10 mouse cellular contexts compared by ENCODE assay signal in genomic region chr1:152591746-152592498, GRCm38 (mm10).
DNase-seq lines count a peak whose midpoint lies in the region; ATAC-seq and TF ChIP-seq lines count a peak whose summit lies in the region.
"Had no signal": no experiment of that assay in that cellular context is flagged by ENCODE, and none has a peak within 500 bp of the region (broad histone marks: within the 10 kb centered on the region; RNA-seq: fewer than 3 reads in every experiment).

No protein-coding gene starts in this region.

- H3K4me1 ChIP-seq in kidney, adult 2 months (ENCODE audit: control insufficient read depth, insufficient read depth, low read length): peaks cover 25% of the 10 kb centered on the region
- no peaks in the 10 kb centered on the region for H3K4me1 ChIP-seq in G1E (ENCODE audit: insufficient read depth, low read depth, low read length)
- peaks cover 19% of the 10 kb centered on the region for H3K4me1 ChIP-seq in embryonic fibroblast, embryonic 13.5 days (ENCODE audit: control insufficient read depth, insufficient read depth, low read length)
- H3K4me1 ChIP-seq in liver, embryonic 16.5 days (ENCODE audit: control insufficient read depth, low read depth, low read length): peaks cover 49% of the 10 kb centered on the region

- H3K9ac ChIP-seq in liver, embryonic 16.5 days (ENCODE audit: low read depth, low read length): peak overlapping the region; percentile 47
- H3K9ac ChIP-seq: embryonic facial prominence, embryonic 15.5 days had no signal

- 70% methylated on average over 15 of the region's 15 CpGs for WGBS in kidney, adult 2 months
- WGBS in liver, embryonic 16.5 days (ENCODE audit: insufficient replicate concordance): 56% methylated on average over 14 of the region's 15 CpGs

- no peak for TF ChIP-seq CTCF in kidney, adult 2 months (conservative IDR thresholded peaks at IDR 0.05; ENCODE audit: insufficient read depth, insufficient read length, low read depth, low read length)
- TF ChIP-seq CTCF in G1E (IDR thresholded peaks at IDR 0.05; ENCODE audit: low read depth, low read length): no peak
- TF ChIP-seq CTCF in embryonic fibroblast, embryonic 13.5 days (IDR thresholded peaks at IDR 0.05; ENCODE audit: borderline replicate concordance, insufficient read depth, low read length): no peak

- no peak for TF ChIP-seq POLR2A in kidney, adult 2 months (IDR thresholded peaks at IDR 0.05; ENCODE audit: low read depth, low read length)
- no peak for TF ChIP-seq POLR2A in embryonic fibroblast, embryonic 13.5 days (IDR thresholded peaks at IDR 0.05; ENCODE audit: low read depth, low read length)

- H3K4me3 ChIP-seq in kidney, adult 2 months (ENCODE audit: insufficient read depth, low read depth, low read length): no peak overlapping the region
- H3K4me3 ChIP-seq in G1E (ENCODE audit: low read depth, low read length): no peak overlapping the region
- H3K4me3 ChIP-seq in embryonic fibroblast, embryonic 13.5 days (ENCODE audit: insufficient read depth, low read length): no peak overlapping the region
- H3K4me3 ChIP-seq in liver, embryonic 16.5 days (ENCODE audit: low read depth, low read length): peak overlapping the region; percentile 40
- H3K4me3 ChIP-seq: embryonic facial prominence, embryonic 15.5 days had no signal

- DNase-seq in kidney, adult 2 months: no peak
- no peak for DNase-seq in kidney, adult 9 months
- no peak for DNase-seq in G1E (ENCODE audit: low spot score)
- no peak for DNase-seq in urinary bladder, postnatal 25 days (ENCODE audit: low spot score)
- DNase-seq in layer of hippocampus, postnatal 14 days (ENCODE audit: low spot score in 2 of 2): no peak
- DNase-seq: cerebellum, adult 9-10 months had no signal

- peak overlapping the region; percentile 4; the same call in 1 of the 2 replicates for H3K27ac ChIP-seq in kidney, adult 2 months (ENCODE audit: insufficient read depth, low read depth, low read length)
- H3K27ac ChIP-seq in embryonic fibroblast, embryonic 13.5 days (ENCODE audit: insufficient read depth, low read length): peak overlapping the region; percentile 70
- H3K27ac ChIP-seq in liver, embryonic 16.5 days (ENCODE audit: low read length): peak overlapping the region; percentile 90
- H3K27ac ChIP-seq: embryonic facial prominence, embryonic 15.5 days had no signal

- ATAC-seq in G1E (ENCODE audit: extremely low read depth, insufficient number of reproducible peaks, low FRiP score, poor library complexity, severe bottlenecking): peak; percentile 19; the same call in 1 of the 2 replicates
- ATAC-seq in liver, embryonic 16.5 days (ENCODE audit: low read depth): peak; percentile 71

- H3K36me3 ChIP-seq in kidney, adult 2 months (ENCODE audit: control insufficient read depth, insufficient read depth, low read length): no peaks in the 10 kb centered on the region; the same call in 1 of the 2 replicates
- H3K36me3 ChIP-seq in G1E (replicated peaks): no peaks in the 10 kb centered on the region
- H3K36me3 ChIP-seq in liver, embryonic 16.5 days (ENCODE audit: control insufficient read depth, insufficient read depth): no peaks in the 10 kb centered on the region
- H3K36me3 ChIP-seq: embryonic facial prominence, embryonic 15.5 days had no signal

- no peaks in the 10 kb centered on the region; the same call in 1 of the 2 replicates for H3K9me3 ChIP-seq in G1E (replicated peaks)
- H3K9me3 ChIP-seq in liver, embryonic 16.5 days (replicated peaks; ENCODE audit: control insufficient read depth, low read length): no peaks in the 10 kb centered on the region
- H3K9me3 ChIP-seq: embryonic facial prominence, embryonic 15.5 days had no signal

- no peaks in the 10 kb centered on the region for H3K27me3 ChIP-seq in kidney, adult 2 months (replicated peaks; ENCODE audit: control insufficient read depth, insufficient read depth, low read length)
- H3K27me3 ChIP-seq in G1E (ENCODE audit: insufficient read depth, low read length): peaks cover 2% of the 10 kb centered on the region; the same call in 1 of the 2 replicates
- no peaks in the 10 kb centered on the region; the same call in 1 of the 2 replicates for H3K27me3 ChIP-seq in liver, embryonic 16.5 days (ENCODE audit: control insufficient read depth, insufficient read depth, low read depth, low read length)
- H3K27me3 ChIP-seq: CH12.LX; embryonic facial prominence, embryonic 15.5 days had no signal

- peak overlapping the region; percentile 65 for H3K4me2 ChIP-seq in liver, embryonic 16.5 days (ENCODE audit: low read depth, low read length)
- H3K4me2 ChIP-seq: embryonic facial prominence, embryonic 15.5 days had no signal

Comparison
In these comparisons a context has a peak if more than half of its experiments do, and no peak if none do; other contexts are left out.
1. H3K27ac ChIP-seq: peak in every context shown above with its lines; median percentile 90 in liver, embryonic 16.5 days; 70 in embryonic fibroblast, embryonic 13.5 days; 4 in kidney, adult 2 months.